Mouse (Mus musculus) macrophage (primary cell): Measurements from ENCODE around the gene Opn3. TPM values are rescaled to one million over a fixed set of nuclear protein-coding genes. Genes with fewer than 3 reads are reported as not detected.

Experiments
- H3K27ac ChIP-seq: fragments of 350-480 bp; formaldehyde crosslinking; 2 replicates; pipeline ENCODE4 v1.9.0; 2021
- H3K36me3 ChIP-seq: fragments of 350-480 bp; formaldehyde crosslinking; 2 replicates; pipeline ENCODE4 v1.9.0; 2021; ENCODE audit errors: inconsistent target
- H3K4me3 ChIP-seq: fragments of 350-480 bp; formaldehyde crosslinking; 2 replicates; pipeline ENCODE4 v1.9.0; 2021; ENCODE audit errors: inconsistent target
- H3K79me2 ChIP-seq: fragments of 350-480 bp; formaldehyde crosslinking; 2 replicates; pipeline ENCODE4 v1.9.0; 2021; ENCODE audit errors: inconsistent target
- WGBS: methylation state at CpG from one replicate; pipeline ENCODE4 v1.1.7; 2026; ENCODE audit warnings: inconsistent platforms; ENCODE audit not compliant: missing documents; 5-methylcytosine and 5-hydroxymethylcytosine counted together
- polyA plus RNA-seq: library from polyadenylated mRNA; stranded (reverse); fragments of 250-400 nt; gene quantifications from 3 replicates; pipeline ENCODE4 v1.2.4, GENCODE M21; 2018; ENCODE audit warnings: inconsistent platforms
- total RNA-seq, 78 experiments: library from RNA; depleted of rRNA; stranded (reverse); fragments of 250-400 nt; gene quantifications; 1 replicate in 9 of 78; 2 replicates in 24 of 78; 3 replicates in 43 of 78; 4 replicates in 2 of 78; pipeline ENCODE4 v1.2.4; 2018; ENCODE audit warnings: inconsistent platforms in 56 of 78

Gene Opn3
- total RNA-seq (2018; cell fraction: chromatin; rRNA removed): 1 to 10 TPM in 1 of 26 experiments, under 1 TPM in 14, not detected in 11; 0.33 to 1.0 (median 0.58) TPM
- 1 to 10 TPM; 1.7 to 3.5 (median 2.4) TPM for total RNA-seq (2018; cell fraction: cytosol; rRNA removed)
- 1 to 10 TPM in 20 of 26 experiments, under 1 TPM in 6; 0.71 to 2.6 (median 1.3) TPM for total RNA-seq (2018; cell fraction: nucleus; rRNA removed)
- polyA plus RNA-seq: 1.8 to 4.1 TPM (median 2.8 TPM) in 3 replicates

GRCm38 (mm10) chr1:175692246-175692996, at the start of gene Opn3, which contains the start of gene Chml:
Gene Opn3, minus strand, starts transcription at chr1:175692776.
Gene Chml, minus strand, starts transcription at chr1:175692901.
- Histone ChIP-seq H3K36me3 (no peaks in the 10 kb centered on the region), H3K27ac (no peak within 1 kb of the TSS), H3K79me2 (peaks cover 16% of the 10 kb centered on the region; the same call in 1 of the 2 replicates), H3K4me3 (peak within 1 kb of the TSS; percentile 70)
- under 1% methylated on average over 72 of the region's 73 CpGs for WGBS

GRCm38 (mm10) chr1:175725771-175726170, 33.2 kb upstream of the Opn3 start:
- no peak overlapping the region for H3K27ac ChIP-seq
- WGBS: 50% methylated on average over 7 of the region's 7 CpGs
- H3K4me3 ChIP-seq: no peak overlapping the region
- no peaks in the 10 kb centered on the region for H3K79me2 ChIP-seq
- H3K36me3 ChIP-seq: no peaks in the 10 kb centered on the region

GRCm38 (mm10) chr1:175716832-175717231, 24.3 kb upstream of the Opn3 start:
- 97% methylated on average over 9 of the region's 9 CpGs for WGBS
- H3K27ac ChIP-seq: no peak overlapping the region
- H3K79me2 ChIP-seq: no peaks in the 10 kb centered on the region
- H3K4me3 ChIP-seq: no peak overlapping the region
- H3K36me3 ChIP-seq: no peaks in the 10 kb centered on the region

GRCm38 (mm10) chr1:175712338-175712909, 19.8 kb upstream of the Opn3 start:
- Histone ChIP-seq H3K79me2 (no peaks in the 10 kb centered on the region), H3K36me3 (no peaks in the 10 kb centered on the region), H3K27ac (no peak overlapping the region), H3K4me3 (no peak overlapping the region)
- WGBS: 85% methylated on average over 10 of the region's 11 CpGs

- H3K79me2 ChIP-seq: no peaks in the 10 kb centered on the region
- no peak overlapping the region for H3K27ac ChIP-seq
- no peak overlapping the region for H3K4me3 ChIP-seq
- no peaks in the 10 kb centered on the region for H3K36me3 ChIP-seq
These were observed 15.4 kb upstream of the Opn3 start for GRCm38 (mm10) chr1:175708013-175708412.

GRCm38 (mm10) chr1:175707599-175707998, 15.0 kb upstream of the Opn3 start:
- Histone ChIP-seq H3K36me3 (no peaks in the 10 kb centered on the region), H3K79me2 (no peaks in the 10 kb centered on the region), H3K4me3 (no peak overlapping the region), H3K27ac (no peak overlapping the region)
- 94% methylated on average over 5 of the region's 5 CpGs for WGBS

- no peaks in the 10 kb centered on the region for H3K36me3 ChIP-seq
- 79% methylated on average over 4 of the region's 4 CpGs for WGBS
- no peak overlapping the region for H3K27ac ChIP-seq
- H3K79me2 ChIP-seq: no peaks in the 10 kb centered on the region
- H3K4me3 ChIP-seq: no peak overlapping the region
These were observed 8.6 kb upstream of the Opn3 start for GRCm38 (mm10) chr1:175701145-175701544.

GRCm38 (mm10) chr1:175699796-175700195, 7.2 kb upstream of the Opn3 start:
- WGBS: 23% methylated on average over 4 of the region's 4 CpGs
- Histone ChIP-seq H3K36me3 (no peaks in the 10 kb centered on the region), H3K79me2 (no peaks in the 10 kb centered on the region), H3K4me3 (no peak overlapping the region), H3K27ac (no peak overlapping the region)

- H3K4me3 ChIP-seq: no peak overlapping the region
- H3K79me2 ChIP-seq: no peaks in the 10 kb centered on the region
- 58% methylated on average over 3 of the region's 3 CpGs for WGBS
- no peaks in the 10 kb centered on the region for H3K36me3 ChIP-seq
- no peak overlapping the region for H3K27ac ChIP-seq
These were observed 6.8 kb upstream of the Opn3 start for GRCm38 (mm10) chr1:175699375-175699774.

GRCm38 (mm10) chr1:175698293-175698692, 5.7 kb upstream of the Opn3 start, which contains the start of gene Wdr64:
Gene Wdr64, plus strand, starts transcription at chr1:175698593.
- 100% methylated on average over 1 of the region's 1 CpGs for WGBS
- no peak within 1 kb of the TSS for H3K4me3 ChIP-seq
- no peaks in the 10 kb centered on the region for H3K79me2 ChIP-seq
- H3K36me3 ChIP-seq: no peaks in the 10 kb centered on the region
- no peak within 1 kb of the TSS for H3K27ac ChIP-seq

GRCm38 (mm10) chr1:175693429-175693960, 919 bp upstream of the Opn3 start:
- 37% methylated on average over 12 of the region's 12 CpGs for WGBS
- H3K36me3 ChIP-seq: no peaks in the 10 kb centered on the region
- H3K79me2 ChIP-seq: peaks cover 16% of the 10 kb centered on the region; the same call in 1 of the 2 replicates
- H3K4me3 ChIP-seq: peak overlapping the region; percentile 52
- no peak overlapping the region for H3K27ac ChIP-seq

- WGBS: 2% methylated on average over 15 of the region's 17 CpGs
- Histone ChIP-seq H3K27ac (no peak overlapping the region), H3K36me3 (no peaks in the 10 kb centered on the region), H3K79me2 (peaks cover 16% of the 10 kb centered on the region; the same call in 1 of the 2 replicates), H3K4me3 (peak overlapping the region; percentile 52)
These were observed 403 bp upstream of the Opn3 start for GRCm38 (mm10) chr1:175692997-175693361.

GRCm38 (mm10) chr1:175691686-175692245, 810 bp downstream of the Opn3 start:
- H3K36me3 ChIP-seq: no peaks in the 10 kb centered on the region
- H3K27ac ChIP-seq: no peak overlapping the region
- peaks cover 16% of the 10 kb centered on the region; the same call in 1 of the 2 replicates for H3K79me2 ChIP-seq
- 1% methylated on average over 21 of the region's 22 CpGs for WGBS
- H3K4me3 ChIP-seq: peak overlapping the region; percentile 70

- WGBS: 76% methylated on average over 6 of the region's 6 CpGs
- no peaks in the 10 kb centered on the region for H3K36me3 ChIP-seq
- H3K79me2 ChIP-seq: no peaks in the 10 kb centered on the region
- H3K27ac ChIP-seq: no peak overlapping the region
- no peak overlapping the region for H3K4me3 ChIP-seq
These were observed 11.6 kb downstream of the Opn3 start for GRCm38 (mm10) chr1:175680995-175681394.
